In the genomic region with DNA sequence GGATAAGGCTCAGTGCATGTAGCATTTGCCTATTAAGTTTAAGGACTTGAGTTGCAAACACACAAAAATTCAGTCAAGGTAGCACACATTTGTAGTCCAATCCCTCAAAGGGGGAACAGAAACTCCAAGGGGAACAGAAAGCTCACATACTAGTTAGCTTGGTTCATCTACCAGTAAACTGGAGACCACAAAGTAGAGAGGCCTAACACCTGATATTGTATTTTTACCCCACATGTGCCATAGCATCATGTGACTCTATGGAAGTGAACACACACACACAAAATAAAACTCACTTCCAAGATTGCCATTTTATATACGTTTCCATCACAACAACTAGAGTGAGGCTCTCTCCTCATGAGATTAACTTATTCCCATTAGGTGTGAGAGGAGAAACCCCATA, we compare ENCODE assay signal across 1 mouse cellular context.
TF ChIP-seq lines count a peak whose summit lies in the region.

No protein-coding gene starts in this region.

TF ChIP-seq in CH12.LX, 34 proteins besides CTCF, POLR2A, EP300 and RAD21 (continued from another document):
- TF ChIP-seq JUND (conservative IDR thresholded peaks at IDR 0.05; ENCODE audit: low read depth, low read length) = no peak
